In genomic region chr13:71461552-71461951, GRCm38 (mm10) we compare ENCODE assay signal across 11 mouse cellular contexts.
"Had no signal": no experiment of that assay in that cellular context is flagged by ENCODE, and none has a peak within 500 bp of the region (broad histone marks: within the 10 kb centered on the region; RNA-seq: fewer than 3 reads in every experiment).

No protein-coding gene starts in this region.

- H3K9me3 ChIP-seq: limb, embryonic 13.5 days; midbrain, embryonic 13.5 days had no signal

- H3K4me3 ChIP-seq: limb, embryonic 13.5 days; midbrain, embryonic 13.5 days had no signal

- H3K36me3 ChIP-seq: limb, embryonic 13.5 days; midbrain, embryonic 13.5 days had no signal

- ATAC-seq: midbrain, embryonic 13.5 days had no signal

- H3K4me2 ChIP-seq: limb, embryonic 13.5 days; midbrain, embryonic 13.5 days had no signal

- H3K9ac ChIP-seq: limb, embryonic 13.5 days; liver, embryonic 14.5 days; midbrain, embryonic 13.5 days had no signal

- DNase-seq: kidney, adult 11 months; kidney, postnatal 10 days; left cerebral cortex, postnatal 4 days; lung, adult 18-20 months; lung, postnatal 36 days; thymus, adult 18-20 months; thymus, postnatal 14 days had no signal

- H3K27ac ChIP-seq: limb, embryonic 13.5 days; liver, embryonic 14.5 days; midbrain, embryonic 13.5 days; stomach, postnatal 0 days had no signal
